Mouse (Mus musculus) olfactory bulb, adult 2 months (tissue): ENCODE data around the gene Plet1.

Source experiments
- CTCF ChIP-seq: fragments of 200-500 bp; IDR thresholded peaks from 2 replicates; pipeline ENCODE4 v1.5.1; 2012; ENCODE audit warnings: low read depth, mild to moderate bottlenecking, low read length, moderate library complexity; ENCODE audit not compliant: insufficient read depth
- POLR2A ChIP-seq: fragments of 200-500 bp; IDR thresholded peaks from 2 replicates; pipeline ENCODE4 v1.6.1; 2012; ENCODE audit warnings: mild to moderate bottlenecking, low read depth, low read length, moderate library complexity; ENCODE audit not compliant: insufficient read depth

DNA sequence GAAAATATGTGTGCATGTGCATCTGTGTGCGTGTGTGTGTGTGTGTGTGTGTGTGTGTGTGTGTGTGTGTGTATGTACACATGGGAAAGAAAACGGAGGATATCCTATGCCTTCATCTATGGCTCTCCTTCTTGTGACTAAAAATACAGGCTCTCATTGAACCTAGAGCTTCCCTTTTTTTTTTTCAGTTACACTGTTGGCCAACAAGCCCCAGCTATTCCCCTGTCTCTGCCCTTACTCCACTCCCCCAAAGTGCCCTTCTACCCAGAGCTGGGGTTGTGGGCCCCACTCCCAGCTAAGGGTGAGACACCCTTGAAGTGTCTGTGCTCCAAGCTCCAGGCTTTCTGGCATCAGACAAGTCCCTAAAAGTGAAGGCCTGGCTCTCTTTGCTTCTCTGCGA is 8.6 kb downstream of the Plet1 start:
- TF ChIP-seq POLR2A (no peak), CTCF (no peak)
